Mouse (Mus musculus) testis, adult 10 weeks (tissue): ENCODE measurements around the gene Med23. TPM values are rescaled to one million over a fixed set of nuclear protein-coding genes. Genes with fewer than 3 reads are reported as not detected.

Source experiments
- polyA plus RNA-seq: library from polyadenylated mRNA; stranded (reverse); fragments of 350-450 nt; fragmentation: Illumina TruSeq; extraction: RNeasy Lipid Tissue Mini Kit (QIAGEN cat#74804); gene quantifications from one replicate; pipeline ENCODE4 v1.2.3, GENCODE M21; 2014; ENCODE audit warnings: low read depth, low replicate concordance

Med23 gene
- 41.4 TPM for polyA plus RNA-seq

DNA sequence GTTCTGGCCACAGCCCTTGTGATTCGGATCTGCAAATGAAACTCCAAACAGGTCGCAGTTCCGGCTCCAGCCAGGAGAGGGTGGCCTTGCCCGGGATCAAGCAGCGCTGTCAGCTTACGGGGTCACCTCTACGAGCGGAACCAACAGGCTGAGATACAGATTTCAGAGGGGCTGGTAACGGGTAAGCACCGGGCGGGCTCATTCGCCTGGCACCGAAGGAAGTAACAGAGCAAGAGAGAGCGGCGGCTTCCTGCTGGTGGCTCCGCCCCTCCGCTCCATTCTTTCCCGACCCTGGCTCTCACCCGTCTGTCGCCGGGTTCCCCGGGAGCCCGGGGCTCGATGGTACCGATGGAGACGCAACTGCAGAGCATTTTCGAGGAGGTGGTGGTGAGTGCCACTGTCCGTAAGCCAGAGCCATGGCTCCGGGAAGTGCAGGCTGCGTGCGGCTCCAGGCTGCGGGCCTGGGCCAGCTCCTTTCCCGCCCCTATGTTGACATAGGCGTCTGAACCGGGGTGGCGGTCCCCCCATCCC, at the start of gene Med23:
Gene Med23 (plus strand): TSS at position 227 of the 531 bp plus-strand sequence.

DNA sequence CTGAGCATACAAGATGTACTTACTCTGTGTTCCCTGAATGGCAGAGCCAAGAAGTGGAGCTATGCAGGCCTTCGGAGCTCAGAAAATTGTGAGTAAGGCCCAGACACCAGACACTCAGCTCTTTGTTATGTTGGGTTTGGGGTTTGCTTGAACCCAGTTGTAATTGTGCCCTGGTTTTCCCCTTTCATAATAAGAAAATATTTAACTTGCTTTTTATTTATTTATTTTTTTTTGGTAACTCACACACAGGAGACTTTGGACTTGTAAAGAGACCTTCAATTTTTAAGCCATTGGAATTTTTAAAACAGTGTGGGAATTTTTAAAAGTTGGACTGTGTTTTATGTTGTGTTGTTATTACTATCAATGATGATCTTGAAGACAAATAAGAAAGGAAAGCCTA, 27.1 kb upstream of the Med23 start, which contains the start of gene Enpp3:
Gene Enpp3 (minus strand): TSS at position 148 of the 400 bp plus-strand sequence.

DNA sequence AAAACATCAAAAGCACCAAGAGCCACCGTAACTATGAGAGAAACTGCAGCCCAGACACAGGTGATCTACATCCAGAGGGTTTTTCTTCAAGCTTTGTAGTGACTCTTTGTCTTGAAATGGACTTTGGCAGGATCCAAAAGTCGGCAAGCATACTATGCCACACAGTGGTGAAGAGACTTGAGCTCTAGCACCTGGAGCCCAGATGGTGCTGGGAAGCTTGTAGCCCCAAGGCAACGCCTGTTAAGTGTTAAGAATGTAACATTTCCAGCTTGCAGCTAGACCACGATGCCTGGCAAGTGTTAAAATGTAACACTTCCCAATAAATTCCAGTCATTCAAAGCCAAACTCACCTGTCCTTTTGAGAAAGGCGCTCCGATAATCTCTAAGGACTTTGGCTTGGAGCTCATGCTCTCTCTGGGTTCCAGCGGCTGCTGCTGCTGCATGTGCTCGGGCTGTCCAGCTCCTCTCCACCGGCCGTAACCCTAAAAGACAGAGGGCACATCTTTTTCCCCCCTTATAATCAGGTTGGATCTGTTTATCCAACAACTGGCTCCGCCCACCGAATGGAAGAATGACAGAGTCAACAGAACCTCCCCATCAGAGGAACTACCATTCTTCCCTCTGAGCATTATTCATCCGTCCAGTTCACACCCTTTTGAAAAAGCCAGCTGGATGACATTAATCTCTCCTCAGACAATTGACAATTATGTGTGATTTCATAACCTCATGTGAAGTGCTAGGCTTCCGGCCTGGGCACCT, 57.4 kb downstream of the Med23 start, which contains the start of gene Arg1:
Gene Arg1 (minus strand): TSS at position 523 of the 759 bp plus-strand sequence.

Other genes starting within 250 kb of the Med23 start
- 1.7 TPM for gene Enpp1, start 157.8 kb upstream of the Med23 start, polyA plus RNA-seq
- gene Enpp3, start 27.2 kb upstream of the Med23 start, polyA plus RNA-seq, result 0.67 TPM
- 0.18 TPM for gene Arg1, start 57.5 kb downstream of the Med23 start, polyA plus RNA-seq